Mouse (Mus musculus) lung, embryonic 14.5 days (tissue): ENCODE measurements around the gene Rora. TPM values are rescaled to one million over a fixed set of nuclear protein-coding genes. Genes with fewer than 3 reads are reported as not detected.

Experiments used
- ATAC-seq: fragments of 200-750 bp; cut with Nextera tagmentation; 2 replicates; pipeline ENCODE4 v1.8.0; 2017; ENCODE audit warnings: mild to moderate bottlenecking, moderate TSS enrichment, moderate library complexity; ENCODE audit not compliant: insufficient read depth
- DNase-seq: peaks from one replicate; pipeline ENCODE4 v3.0.0-alpha.2; 2015
- H3K27ac ChIP-seq: fragments of 300-500 bp; sonication (generic); 2 replicates; pipeline ENCODE4 v1.5.1; 2014; ENCODE audit warnings: low read depth, mild to moderate bottlenecking, moderate library complexity
- H3K27me3 ChIP-seq: fragments of 300-500 bp; sonication (generic); 2 replicates; pipeline ENCODE4 v1.6.1; 2014; ENCODE audit warnings: low read length, control low read depth; ENCODE audit not compliant: insufficient read depth
- H3K36me3 ChIP-seq: fragments of 300-500 bp; sonication (generic); 2 replicates; pipeline ENCODE4 v1.6.1; 2014; ENCODE audit warnings: control low read depth; ENCODE audit not compliant: insufficient read depth
- H3K4me1 ChIP-seq: fragments of 300-500 bp; sonication (generic); 2 replicates; pipeline ENCODE4 v1.6.1; 2014; ENCODE audit warnings: antibody characterized with exemption, control low read depth; ENCODE audit not compliant: insufficient read depth
- H3K4me2 ChIP-seq: fragments of 300-500 bp; sonication (generic); 2 replicates; pipeline ENCODE4 v1.6.1; 2014; ENCODE audit warnings: mild to moderate bottlenecking
- H3K4me3 ChIP-seq: fragments of 300-500 bp; sonication (generic); 2 replicates; pipeline ENCODE4 v1.5.1; 2014; ENCODE audit warnings: low read depth, low read length
- H3K9ac ChIP-seq: fragments of 300-500 bp; sonication (generic); 2 replicates; pipeline ENCODE4 v1.6.1; 2014
- H3K9me3 ChIP-seq: fragments of 300-500 bp; sonication (generic); 2 replicates; pipeline ENCODE4 v1.6.1; 2016; ENCODE audit warnings: low read depth, low read length, control low read depth
- CTCF ChIP-seq: IDR thresholded peaks from 2 replicates; pipeline ENCODE4 v1.5.1; 2016; ENCODE audit warnings: antibody characterized with exemption, low read depth
- WGBS: fragments of 180-500 bp; shearing (Covaris S2); extraction: QIAGEN DNeasy Blood & Tissue Kit; methylation state at CpG from one replicate; pipeline ENCODE4 v1.1.7; 2014; 5-methylcytosine and 5-hydroxymethylcytosine counted together
- polyA plus RNA-seq: library from polyadenylated mRNA; unstranded; fragments of >200 nt; fragmentation: Nextera tagmentation; extraction: Ambion mirVana; gene quantifications from 2 replicates; pipeline ENCODE4 v1.2.1, GENCODE M21; 2014

The Rora gene
- polyA plus RNA-seq, 1 experiment from 2014 or later, result 5.9 TPM

GRCm38 (mm10) chr9:69023314-69023713 is 369.7 kb downstream of the Rora start:
- TF ChIP-seq CTCF, result no peak
- H3K4me3 ChIP-seq, result no peak overlapping the region
- no peak overlapping the region for H3K27ac ChIP-seq
- no peak overlapping the region for H3K4me2 ChIP-seq
- no peak for ATAC-seq
- H3K9ac ChIP-seq, result no peak overlapping the region
- no peaks in the 10 kb centered on the region for H3K27me3 ChIP-seq
- WGBS, result 82% methylated on average over 3 of the region's 3 CpGs
- H3K9me3 ChIP-seq, result no peaks in the 10 kb centered on the region
- H3K36me3 ChIP-seq, result no peaks in the 10 kb centered on the region
- H3K4me1 ChIP-seq, result no peaks in the 10 kb centered on the region
- no peak for DNase-seq

- no peak overlapping the region for H3K9ac ChIP-seq
- H3K9me3 ChIP-seq, result no peaks in the 10 kb centered on the region
- no peak overlapping the region for H3K4me2 ChIP-seq
- no peaks in the 10 kb centered on the region for H3K36me3 ChIP-seq
- 74% methylated on average over 4 of the region's 4 CpGs for WGBS
- no peak overlapping the region for H3K27ac ChIP-seq
- no peak for TF ChIP-seq CTCF
- H3K27me3 ChIP-seq, result no peaks in the 10 kb centered on the region
- DNase-seq (peak; percentile 16), ATAC-seq (no peak)
- no peaks in the 10 kb centered on the region for H3K4me1 ChIP-seq
- H3K4me3 ChIP-seq, result no peak overlapping the region
Measured at GRCm38 (mm10) chr9:69028177-69028576, 374.6 kb downstream of the Rora start.

- Histone ChIP-seq H3K9me3 (no peaks in the 10 kb centered on the region), H3K9ac (no peak overlapping the region), H3K4me3 (no peak overlapping the region), H3K27ac (no peak overlapping the region), H3K4me1 (no peaks in the 10 kb centered on the region), H3K36me3 (no peaks in the 10 kb centered on the region), H3K27me3 (no peaks in the 10 kb centered on the region), H3K4me2 (no peak overlapping the region)
- ATAC-seq (no peak), DNase-seq (no peak)
- 83% methylated on average over 10 of the region's 10 CpGs for WGBS
- no peak for TF ChIP-seq CTCF
Measured at GRCm38 (mm10) chr9:69034301-69034871, 380.8 kb downstream of the Rora start.

GRCm38 (mm10) chr9:69035456-69035855 is 381.9 kb downstream of the Rora start:
- Histone ChIP-seq H3K4me3 (no peak overlapping the region), H3K4me2 (no peak overlapping the region), H3K9ac (no peak overlapping the region), H3K27ac (no peak overlapping the region), H3K36me3 (no peaks in the 10 kb centered on the region), H3K27me3 (no peaks in the 10 kb centered on the region), H3K9me3 (no peaks in the 10 kb centered on the region), H3K4me1 (no peaks in the 10 kb centered on the region)
- DNase-seq (no peak), ATAC-seq (no peak)
- no peak for TF ChIP-seq CTCF
- WGBS, result 75% methylated on average over 7 of the region's 7 CpGs

GRCm38 (mm10) chr9:69036296-69036695 is 382.7 kb downstream of the Rora start:
- DNase-seq, result no peak
- no peak overlapping the region for H3K4me3 ChIP-seq
- H3K9me3 ChIP-seq, result no peaks in the 10 kb centered on the region
- no peaks in the 10 kb centered on the region for H3K4me1 ChIP-seq
- 48% methylated on average over 3 of the region's 3 CpGs for WGBS
- no peaks in the 10 kb centered on the region for H3K36me3 ChIP-seq
- no peaks in the 10 kb centered on the region for H3K27me3 ChIP-seq
- no peak overlapping the region for H3K27ac ChIP-seq
- no peak for TF ChIP-seq CTCF
- ATAC-seq, result no peak
- no peak overlapping the region for H3K9ac ChIP-seq
- H3K4me2 ChIP-seq, result no peak overlapping the region

- Histone ChIP-seq H3K9me3 (no peaks in the 10 kb centered on the region; the same call in 1 of the 2 replicates), H3K4me2 (no peak overlapping the region), H3K36me3 (no peaks in the 10 kb centered on the region), H3K4me1 (no peaks in the 10 kb centered on the region), H3K9ac (no peak overlapping the region), H3K27me3 (no peaks in the 10 kb centered on the region), H3K27ac (no peak overlapping the region), H3K4me3 (no peak overlapping the region)
- ATAC-seq (no peak), DNase-seq (peak; percentile 39)
- 87% methylated on average over 8 of the region's 8 CpGs for WGBS
- no peak for TF ChIP-seq CTCF
Measured at GRCm38 (mm10) chr9:69043920-69044613, 390.5 kb downstream of the Rora start.

GRCm38 (mm10) chr9:69044614-69045133 is 391.1 kb downstream of the Rora start:
- Histone ChIP-seq H3K4me2 (no peak overlapping the region), H3K27ac (no peak overlapping the region), H3K4me1 (no peaks in the 10 kb centered on the region), H3K4me3 (no peak overlapping the region), H3K27me3 (no peaks in the 10 kb centered on the region), H3K9me3 (no peaks in the 10 kb centered on the region; the same call in 1 of the 2 replicates), H3K36me3 (no peaks in the 10 kb centered on the region), H3K9ac (no peak overlapping the region)
- TF ChIP-seq CTCF, result no peak
- DNase-seq (no peak), ATAC-seq (no peak)
- 88% methylated on average over 7 of the region's 7 CpGs for WGBS
